Mouse (Mus musculus) naive thymus-derived CD4-positive, alpha-beta T cell, adult 2 months (primary cell): ENCODE data around the gene Kcnq2.

ENCODE experiments used
- DNase-seq: peaks from one replicate; pipeline ENCODE4 v3.0.0-alpha.2; 2011; ENCODE audit warnings: low read depth

The Kcnq2 gene

GRCm38 (mm10) chr2:181147546-181148317, 12.6 kb upstream of the Kcnq2 start:
- peak; percentile 13 for DNase-seq

GRCm38 (mm10) chr2:181146976-181147545, 12.0 kb upstream of the Kcnq2 start:
- no peak for DNase-seq

- DNase-seq, result no peak
Observed at GRCm38 (mm10) chr2:181144675-181145074, 9.6 kb upstream of the Kcnq2 start.

- DNase-seq, result no peak
Observed at GRCm38 (mm10) chr2:181143509-181144276, 8.6 kb upstream of the Kcnq2 start.

GRCm38 (mm10) chr2:181142703-181143135, 7.6 kb upstream of the Kcnq2 start:
- no peak for DNase-seq

- no peak for DNase-seq
Observed at GRCm38 (mm10) chr2:181139641-181140193, 4.6 kb upstream of the Kcnq2 start.

GRCm38 (mm10) chr2:181136934-181137333, 1.8 kb upstream of the Kcnq2 start:
- DNase-seq, result no peak

- no peak for DNase-seq
Observed at GRCm38 (mm10) chr2:181135446-181135818, 332 bp upstream of the Kcnq2 start.

- no peak for DNase-seq
Observed at GRCm38 (mm10) chr2:181133837-181134590, 1.1 kb downstream of the Kcnq2 start.

GRCm38 (mm10) chr2:181130245-181130644, 4.9 kb downstream of the Kcnq2 start:
- no peak for DNase-seq

GRCm38 (mm10) chr2:181128963-181129362, 6.1 kb downstream of the Kcnq2 start:
- no peak for DNase-seq

- no peak for DNase-seq
Observed at GRCm38 (mm10) chr2:181127786-181128185, 7.3 kb downstream of the Kcnq2 start.

- DNase-seq, result no peak
Observed at GRCm38 (mm10) chr2:181125726-181126455, 9.2 kb downstream of the Kcnq2 start.

- DNase-seq, result no peak
Observed at GRCm38 (mm10) chr2:181122642-181123041, 12.5 kb downstream of the Kcnq2 start.

- DNase-seq, result no peak
Observed at GRCm38 (mm10) chr2:181120922-181121449, 14.1 kb downstream of the Kcnq2 start.

- no peak for DNase-seq
Observed at GRCm38 (mm10) chr2:181119952-181120351, 15.1 kb downstream of the Kcnq2 start.

GRCm38 (mm10) chr2:181116436-181116835, 18.7 kb downstream of the Kcnq2 start:
- DNase-seq, result no peak

GRCm38 (mm10) chr2:181115367-181115766, 19.7 kb downstream of the Kcnq2 start:
- DNase-seq, result no peak

GRCm38 (mm10) chr2:181113762-181114361, 21.2 kb downstream of the Kcnq2 start:
- DNase-seq, result no peak

- DNase-seq, result no peak
Observed at GRCm38 (mm10) chr2:181111665-181112064, 23.4 kb downstream of the Kcnq2 start.

GRCm38 (mm10) chr2:181104111-181104510, 31.0 kb downstream of the Kcnq2 start:
- no peak for DNase-seq
